In the genomic region with DNA sequence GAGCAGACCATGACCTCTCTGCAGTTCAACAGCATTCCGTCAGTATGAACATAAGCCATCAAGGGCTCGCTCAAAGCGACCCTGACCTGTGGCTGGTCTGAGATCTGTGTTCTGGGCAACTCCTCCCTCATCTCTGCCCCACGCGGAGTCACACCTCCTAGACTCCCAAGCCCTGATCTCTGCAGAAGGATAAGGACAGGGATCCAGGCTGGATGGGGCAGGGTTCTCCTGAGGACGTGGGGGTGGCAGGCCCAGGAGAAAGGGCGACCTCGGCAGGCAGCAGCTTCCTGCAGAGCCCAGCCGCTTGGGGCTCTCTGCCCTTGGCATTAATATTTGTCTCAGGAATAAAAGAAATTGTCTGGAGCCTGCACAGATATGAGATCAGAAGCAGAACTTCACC, we compare ENCODE assay signal across 16 mouse cellular contexts. TPM values are rescaled to one million over a fixed set of nuclear protein-coding genes. Genes with fewer than 3 reads are reported as not detected.
DNase-seq lines count a peak whose midpoint lies in the region; ATAC-seq and TF ChIP-seq lines count a peak whose summit lies in the region.
"Had no signal": no experiment of that assay in that cellular context is flagged by ENCODE, and none has a peak within 500 bp of the region (broad histone marks: within the 10 kb centered on the region; RNA-seq: fewer than 3 reads in every experiment).

No protein-coding gene starts in this region.

- no peak for DNase-seq in heart, postnatal 14 days
- DNase-seq in liver, postnatal 0 days, result no peak
- DNase-seq in adrenal gland, postnatal 36 days, result peak; percentile 74 to 77
- DNase-seq in limb, embryonic 14.5 days (ENCODE audit: low spot score), result no peak
- DNase-seq in spleen, postnatal 36 days (ENCODE audit: low spot score in 2 of 2), result no peak
- DNase-seq: cerebellum, postnatal 36 days; midbrain, embryonic 14.5 days had no signal

- H3K27ac ChIP-seq in heart, embryonic 11.5 days (ENCODE audit: low read depth, low read length), result no peak overlapping the region
- no peak overlapping the region for H3K27ac ChIP-seq in liver, postnatal 0 days (ENCODE audit: low read depth)
- no peak overlapping the region for H3K27ac ChIP-seq in liver, embryonic 12.5 days
- H3K27ac ChIP-seq in limb, embryonic 14.5 days (replicated peaks; ENCODE audit: low read depth, low read length), result no peak overlapping the region
- H3K27ac ChIP-seq: hindbrain, postnatal 0 days had no signal

- no peak for TF ChIP-seq CTCF in liver, postnatal 0 days (IDR thresholded peaks at IDR 0.05; ENCODE audit: low read depth)

- no peak for TF ChIP-seq EP300 in liver, postnatal 0 days (IDR thresholded peaks at IDR 0.05; ENCODE audit: low read depth)

- 48% methylated on average over 9 of the region's 9 CpGs for WGBS in heart, embryonic 11.5 days (ENCODE audit: insufficient replicate concordance)
- 58% methylated on average over 9 of the region's 9 CpGs for WGBS in liver, postnatal 0 days (ENCODE audit: insufficient replicate concordance)
- 77% methylated on average over 9 of the region's 9 CpGs for WGBS in liver, embryonic 12.5 days (ENCODE audit: insufficient replicate concordance)
- 42% methylated on average over 9 of the region's 9 CpGs for WGBS in limb, embryonic 14.5 days

- peak overlapping the region; percentile 89 for H3K4me2 ChIP-seq in heart, embryonic 11.5 days
- H3K4me2 ChIP-seq in liver, postnatal 0 days (ENCODE audit: low read depth, low read length), result 0 out of 2 replicates have a peak overlapping the region, but pooled peaks have one; percentile 0
- no peak overlapping the region for H3K4me2 ChIP-seq in liver, embryonic 12.5 days
- H3K4me2 ChIP-seq in limb, embryonic 14.5 days (replicated peaks; ENCODE audit: low read depth, low read length, severe bottlenecking), result 0 out of 2 replicates have a peak overlapping the region, but pooled peaks have one; percentile 15

- ATAC-seq in heart, embryonic 11.5 days (replicated peaks; ENCODE audit: insufficient number of reproducible peaks, low FRiP score, low TSS enrichment), result no peak
- no peak for ATAC-seq in liver, postnatal 0 days
- no peak for ATAC-seq in liver, embryonic 12.5 days
- ATAC-seq in limb, embryonic 14.5 days (ENCODE audit: low FRiP score, low read depth), result no peak
- ATAC-seq: CD4-positive, CD25-positive, alpha-beta regulatory T cell, adult 4 months; Patski had no signal

- H3K27me3 ChIP-seq in heart, embryonic 11.5 days (ENCODE audit: control insufficient read depth, insufficient read depth, low read length), result no peaks in the 10 kb centered on the region
- no peaks in the 10 kb centered on the region for H3K27me3 ChIP-seq in liver, postnatal 0 days (ENCODE audit: insufficient read depth, low read length)
- H3K27me3 ChIP-seq in liver, embryonic 12.5 days (replicated peaks), result peaks cover 9% of the 10 kb centered on the region
- no peaks in the 10 kb centered on the region for H3K27me3 ChIP-seq in limb, embryonic 14.5 days (ENCODE audit: control insufficient read depth, insufficient read depth, low read length)
- H3K27me3 ChIP-seq: Patski had no signal

- TF ChIP-seq POLR2A in limb, embryonic 14.5 days (IDR thresholded peaks at IDR 0.05; ENCODE audit: borderline replicate concordance, extremely low read depth, insufficient read depth, insufficient read length), result no peak

- no peak overlapping the region; the same call in 1 of the 2 replicates for H3K4me3 ChIP-seq in heart, embryonic 11.5 days (ENCODE audit: low read depth, low read length)
- H3K4me3 ChIP-seq in liver, postnatal 0 days (ENCODE audit: low read depth, low read length), result no peak overlapping the region
- H3K4me3 ChIP-seq in liver, embryonic 12.5 days, result no peak overlapping the region
- no peak overlapping the region for H3K4me3 ChIP-seq in limb, embryonic 14.5 days (replicated peaks; ENCODE audit: low read length)
- H3K4me3 ChIP-seq: erythroblast, embryonic 14.5 days; layer of hippocampus, adult 2 months had no signal

- H3K4me1 ChIP-seq in heart, embryonic 11.5 days (ENCODE audit: control insufficient read depth, insufficient read depth, low read length), result peaks cover 43% of the 10 kb centered on the region
- H3K4me1 ChIP-seq in liver, postnatal 0 days (ENCODE audit: insufficient read depth), result no peaks in the 10 kb centered on the region
- peaks cover 14% of the 10 kb centered on the region for H3K4me1 ChIP-seq in liver, embryonic 12.5 days
- H3K4me1 ChIP-seq in limb, embryonic 14.5 days (ENCODE audit: control insufficient read depth, insufficient read depth, low read length), result peaks cover 28% of the 10 kb centered on the region

- 0 out of 2 replicates have a peak, but pooled peaks cover 2% of the 10 kb centered on the region for H3K36me3 ChIP-seq in heart, embryonic 11.5 days (ENCODE audit: control insufficient read depth, insufficient read depth, low read length)
- H3K36me3 ChIP-seq in liver, postnatal 0 days (replicated peaks; ENCODE audit: insufficient read depth, low read length), result no peaks in the 10 kb centered on the region
- no peaks in the 10 kb centered on the region for H3K36me3 ChIP-seq in liver, embryonic 12.5 days
- H3K36me3 ChIP-seq in limb, embryonic 14.5 days (ENCODE audit: control insufficient read depth, insufficient read depth, low read length), result no peaks in the 10 kb centered on the region

- H3K9me3 ChIP-seq in heart, embryonic 11.5 days (replicated peaks; ENCODE audit: control insufficient read depth, low read length), result no peaks in the 10 kb centered on the region
- H3K9me3 ChIP-seq in liver, postnatal 0 days (ENCODE audit: low read length), result no peaks in the 10 kb centered on the region
- H3K9me3 ChIP-seq in liver, embryonic 12.5 days (replicated peaks), result no peaks in the 10 kb centered on the region
- H3K9me3 ChIP-seq in limb, embryonic 14.5 days (ENCODE audit: control insufficient read depth, low read length), result no peaks in the 10 kb centered on the region

- H3K9ac ChIP-seq in heart, embryonic 11.5 days (ENCODE audit: low read depth, low read length), result peak overlapping the region; percentile 46
- H3K9ac ChIP-seq in liver, postnatal 0 days (replicated peaks), result no peak overlapping the region
- H3K9ac ChIP-seq in liver, embryonic 12.5 days, result no peak overlapping the region
- 0 out of 2 replicates have a peak overlapping the region, but pooled peaks have one; percentile 38 for H3K9ac ChIP-seq in limb, embryonic 14.5 days (ENCODE audit: low read depth, low read length, severe bottlenecking)

- intact Hi-C loops in heart, postnatal 14 days (cut with DNase I), result no loop called here

RNA-seq across cellular contexts. Expression of a gene that starts 9.2 kb away (rescaled TPM):
- 56.1 and 60.0 TPM in 2 replicates for polyA plus RNA-seq in heart, embryonic 11.5 days (2014; fragmentation: Nextera tagmentation; extraction: Ambion mirVana)
- total RNA-seq in heart, postnatal 14 days (2021), result 100 to 1,000 TPM; 113 to 133 TPM
- 8.5 and 8.7 TPM in 2 replicates for polyA plus RNA-seq in liver, postnatal 0 days (2015; fragmentation: Nextera tagmentation; extraction: Ambion mirVana)
- 16.2 TPM in 2 replicates for polyA plus RNA-seq in liver, embryonic 12.5 days (2016; fragmentation: Nextera tagmentation; extraction: Ambion mirVana)
- total RNA-seq in adrenal gland, postnatal 36 days (2021), result 100 to 1,000 TPM; 140 to 167 TPM
- 61.9 and 74.1 TPM in 2 replicates for polyA plus RNA-seq in limb, embryonic 14.5 days (2012; rRNA removed)
- polyA plus RNA-seq in limb, embryonic 14.5 days (2014; fragmentation: Nextera tagmentation; extraction: Ambion mirVana), result 39.1 and 50.4 TPM in 2 replicates

RNA-seq across cellular contexts. Expression of a gene that starts 40.9 kb away (rescaled TPM):
- not detected in 2 replicates for polyA plus RNA-seq in heart, embryonic 11.5 days (2014; fragmentation: Nextera tagmentation; extraction: Ambion mirVana)
- total RNA-seq in heart, postnatal 14 days (2021), result not detected
- not detected in 2 replicates for polyA plus RNA-seq in liver, postnatal 0 days (2015; fragmentation: Nextera tagmentation; extraction: Ambion mirVana)
- not detected in 2 replicates for polyA plus RNA-seq in liver, embryonic 12.5 days (2016; fragmentation: Nextera tagmentation; extraction: Ambion mirVana)
- total RNA-seq in adrenal gland, postnatal 36 days (2021), result not detected
- not detected in 2 replicates for polyA plus RNA-seq in limb, embryonic 14.5 days (2012; rRNA removed)
- polyA plus RNA-seq in limb, embryonic 14.5 days (2014; fragmentation: Nextera tagmentation; extraction: Ambion mirVana), result not detected in 2 replicates
- total RNA-seq: gastrocnemius, adult 18-20 months; layer of hippocampus, adult 2 months; left cerebral cortex, postnatal 36 days had no signal
- polyA plus RNA-seq: CD4-positive, CD25-positive, alpha-beta regulatory T cell, adult 4 months; erythroblast, embryonic 14.5 days; hindbrain, postnatal 0 days; midbrain, embryonic 14.5 days; Patski had no signal

RNA-seq across cellular contexts. Expression of a gene that starts 54.1 kb away (rescaled TPM):
- polyA plus RNA-seq in heart, embryonic 11.5 days (2014; fragmentation: Nextera tagmentation; extraction: Ambion mirVana), result 0.04 and 0.16 TPM in 2 replicates
- under 1 TPM; 0.07 to 0.12 TPM for total RNA-seq in heart, postnatal 14 days (2021)
- polyA plus RNA-seq in liver, postnatal 0 days (2015; fragmentation: Nextera tagmentation; extraction: Ambion mirVana), result not detected in 2 replicates
- not detected in 2 replicates for polyA plus RNA-seq in liver, embryonic 12.5 days (2016; fragmentation: Nextera tagmentation; extraction: Ambion mirVana)
- total RNA-seq in adrenal gland, postnatal 36 days (2021), result under 1 TPM; 0.23 to 0.59 TPM
- polyA plus RNA-seq in limb, embryonic 14.5 days (2012; rRNA removed), result 0.67 and 1.1 TPM in 2 replicates
- 0.22 TPM in 1 of 2 replicates, not detected in the other for polyA plus RNA-seq in limb, embryonic 14.5 days (2014; fragmentation: Nextera tagmentation; extraction: Ambion mirVana)
- polyA plus RNA-seq: CD4-positive, CD25-positive, alpha-beta regulatory T cell, adult 4 months; erythroblast, embryonic 14.5 days had no signal

Comparison
In these comparisons a context has a peak if more than half of its experiments do, and no peak if none do; other contexts are left out.
1. H3K9ac ChIP-seq: peak in heart, embryonic 11.5 days (single experiment) and limb, embryonic 14.5 days (single experiment); none in liver, postnatal 0 days (single experiment) and liver, embryonic 12.5 days (single experiment).
2. DNase-seq: peak in adrenal gland, postnatal 36 days (2 of 2); none in heart, postnatal 14 days (0 of 2), liver, postnatal 0 days (single experiment), limb, embryonic 14.5 days (single experiment) and spleen, postnatal 36 days (0 of 2).